10 mouse cellular contexts compared by ENCODE assay signal in genomic region chr2:169204254-169204752, GRCm38 (mm10).
A peak's percentile ranks its signal among the peaks of the same experiment; 100 is the strongest.
DNase-seq lines count a peak whose midpoint lies in the region; ATAC-seq and TF ChIP-seq lines count a peak whose summit lies in the region.
"Had no signal": no experiment of that assay in that cellular context is flagged by ENCODE, and none has a peak within 500 bp of the region (broad histone marks: within the 10 kb centered on the region; RNA-seq: fewer than 3 reads in every experiment).

No protein-coding gene starts in this region.

- H3K9ac ChIP-seq in lung, embryonic 14.5 days: no peak overlapping the region
- no peak overlapping the region for H3K9ac ChIP-seq in stomach, embryonic 15.5 days
- no peak overlapping the region for H3K9ac ChIP-seq in midbrain, embryonic 15.5 days

- no peak overlapping the region for H3K4me3 ChIP-seq in lung, embryonic 14.5 days (ENCODE audit: low read depth, low read length)
- H3K4me3 ChIP-seq in lung, adult 2 months (replicated peaks; ENCODE audit: extremely low read depth, low read depth, low read length): no peak overlapping the region
- no peak overlapping the region for H3K4me3 ChIP-seq in hindbrain, embryonic 10.5 days
- H3K4me3 ChIP-seq in stomach, embryonic 15.5 days (replicated peaks): no peak overlapping the region
- H3K4me3 ChIP-seq in midbrain, embryonic 15.5 days: no peak overlapping the region

- no peak for TF ChIP-seq POLR2A in lung, adult 2 months (IDR thresholded peaks at IDR 0.05; ENCODE audit: borderline replicate concordance, extremely low read depth, low read depth, low read length)

- DNase-seq in lung, embryonic 14.5 days: peak; percentile 34
- DNase-seq in lung, adult 2 months: no peak
- peak; percentile 33 for DNase-seq in hindbrain, embryonic 10.5 days (ENCODE audit: low spot score)
- peak; percentile 23 to 67 for DNase-seq in kidney, postnatal 36 days
- no peak for DNase-seq in spleen, postnatal 36 days (ENCODE audit: low spot score in 2 of 2)
- DNase-seq in left cerebral cortex, adult 9 months (ENCODE audit: low spot score in 2 of 2): no peak

- H3K27me3 ChIP-seq in lung, embryonic 14.5 days (ENCODE audit: insufficient read depth, low read length): no peaks in the 10 kb centered on the region
- H3K27me3 ChIP-seq in hindbrain, embryonic 10.5 days (ENCODE audit: insufficient read depth, poor library complexity, severe bottlenecking): no peaks in the 10 kb centered on the region
- no peaks in the 10 kb centered on the region for H3K27me3 ChIP-seq in stomach, embryonic 15.5 days (replicated peaks)
- no peaks in the 10 kb centered on the region for H3K27me3 ChIP-seq in midbrain, embryonic 15.5 days (replicated peaks)
- H3K27me3 ChIP-seq: CH12.LX had no signal

- H3K4me2 ChIP-seq in lung, embryonic 14.5 days: peak overlapping the region; percentile 21; the same call in 1 of the 2 replicates
- peak overlapping the region; percentile 39 for H3K4me2 ChIP-seq in stomach, embryonic 15.5 days
- no peak overlapping the region for H3K4me2 ChIP-seq in midbrain, embryonic 15.5 days

- H3K9me3 ChIP-seq in lung, embryonic 14.5 days (ENCODE audit: low read depth, low read length): no peaks in the 10 kb centered on the region
- peaks cover 8% of the 10 kb centered on the region; the same call in 1 of the 2 replicates for H3K9me3 ChIP-seq in hindbrain, embryonic 10.5 days
- H3K9me3 ChIP-seq in stomach, embryonic 15.5 days: no peaks in the 10 kb centered on the region
- H3K9me3 ChIP-seq in midbrain, embryonic 15.5 days: no peaks in the 10 kb centered on the region

- H3K4me1 ChIP-seq in lung, embryonic 14.5 days (ENCODE audit: insufficient read depth): no peaks in the 10 kb centered on the region
- H3K4me1 ChIP-seq in lung, adult 2 months (ENCODE audit: control insufficient read depth, insufficient read depth, low read length): no peaks in the 10 kb centered on the region
- H3K4me1 ChIP-seq in hindbrain, embryonic 10.5 days (replicated peaks): peaks cover 18% of the 10 kb centered on the region
- H3K4me1 ChIP-seq in stomach, embryonic 15.5 days: no peaks in the 10 kb centered on the region; the same call in 1 of the 2 replicates
- no peaks in the 10 kb centered on the region for H3K4me1 ChIP-seq in midbrain, embryonic 15.5 days

- H3K27ac ChIP-seq in lung, embryonic 14.5 days (ENCODE audit: low read depth): no peak overlapping the region
- H3K27ac ChIP-seq in hindbrain, embryonic 10.5 days: peak overlapping the region; percentile 63
- no peak overlapping the region for H3K27ac ChIP-seq in stomach, embryonic 15.5 days
- H3K27ac ChIP-seq in midbrain, embryonic 15.5 days: no peak overlapping the region
- H3K27ac ChIP-seq: macrophage had no signal

- no peak for TF ChIP-seq CTCF in lung, embryonic 14.5 days (IDR thresholded peaks at IDR 0.05; ENCODE audit: low read depth)
- no peak for TF ChIP-seq CTCF in lung, adult 2 months (IDR thresholded peaks at IDR 0.05; ENCODE audit: insufficient read depth, low read length)

- no peaks in the 10 kb centered on the region for H3K36me3 ChIP-seq in lung, embryonic 14.5 days (ENCODE audit: insufficient read depth)
- no peaks in the 10 kb centered on the region for H3K36me3 ChIP-seq in hindbrain, embryonic 10.5 days
- no peaks in the 10 kb centered on the region for H3K36me3 ChIP-seq in stomach, embryonic 15.5 days
- H3K36me3 ChIP-seq in midbrain, embryonic 15.5 days (replicated peaks): no peaks in the 10 kb centered on the region

- 16% methylated on average over 19 of the region's 19 CpGs for WGBS in lung, embryonic 14.5 days
- WGBS in lung, adult 2 months: 18% methylated on average over 19 of the region's 19 CpGs
- WGBS in hindbrain, embryonic 10.5 days: 75% methylated on average over 19 of the region's 19 CpGs
- 20% methylated on average over 19 of the region's 19 CpGs for WGBS in stomach, embryonic 15.5 days
- 75% methylated on average over 19 of the region's 19 CpGs for WGBS in midbrain, embryonic 15.5 days

- ATAC-seq in lung, embryonic 14.5 days (ENCODE audit: insufficient read depth): peak; percentile 35; the same call in 1 of the 2 replicates
- no peak for ATAC-seq in stomach, embryonic 15.5 days (ENCODE audit: insufficient read depth, low FRiP score, low read depth)
- ATAC-seq in midbrain, embryonic 15.5 days (replicated peaks): no peak

Comparison
In these comparisons a context has a peak if more than half of its experiments do, and no peak if none do; other contexts are left out.
1. DNase-seq: peak in lung, embryonic 14.5 days (single experiment), hindbrain, embryonic 10.5 days (single experiment) and kidney, postnatal 36 days (2 of 2); none in lung, adult 2 months (single experiment), spleen, postnatal 36 days (0 of 2) and left cerebral cortex, adult 9 months (0 of 2).